Mouse (Mus musculus): ENCODE measurements around the gene Fbxl19. TPM values are rescaled to one million over a fixed set of nuclear protein-coding genes. Genes with fewer than 3 reads are reported as not detected.

The Fbxl19 gene
- total and polyA plus RNA-seq, 2 experiments: 1.9 to 4.7 TPM

GRCm38 (mm10) chr7:127798591-127798990, 54.2 kb downstream of the Fbxl19 start:
- DNase-seq (ENCODE audit: extremely low read depth, low read depth, low spot score): no peak

GRCm38 (mm10) chr7:127799211-127799610, 54.9 kb downstream of the Fbxl19 start:
- H3K27ac ChIP-seq (replicated peaks; ENCODE audit: insufficient read depth, low read depth, low read length): no peak overlapping the region
- H3K9ac ChIP-seq (ENCODE audit: low read depth, low read length): no peak overlapping the region
- H3K36me3 ChIP-seq (ENCODE audit: control insufficient read depth, insufficient read depth, low read length): peaks cover 12% of the 10 kb centered on the region; the same call in 1 of the 2 replicates
- H3K27me3 ChIP-seq (ENCODE audit: control insufficient read depth, insufficient read depth, low read length): no peaks in the 10 kb centered on the region
- no peak for DNase-seq (ENCODE audit: extremely low read depth, low read depth, low spot score)
- peaks cover 13% of the 10 kb centered on the region for H3K79me2 ChIP-seq (ENCODE audit: control insufficient read depth, insufficient read depth, low read length)
- peaks cover 11% of the 10 kb centered on the region for H3K4me1 ChIP-seq (ENCODE audit: control insufficient read depth, insufficient read depth, low read length)
- TF ChIP-seq POLR2A (IDR thresholded peaks at IDR 0.05; ENCODE audit: extremely low read depth, insufficient read depth, low read length) (no peak), CTCF (IDR thresholded peaks at IDR 0.05; ENCODE audit: low read depth, low read length) (no peak)
- 92% methylated on average over 13 of the region's 13 CpGs for WGBS
- H3K4me3 ChIP-seq (ENCODE audit: insufficient read depth, low read depth, low read length): no peak overlapping the region

More at GRCm38 (mm10) chr7:127798591-127798990, 54.2 kb downstream of the Fbxl19 start:
- TF ChIP-seq POLR2A (IDR thresholded peaks at IDR 0.05; ENCODE audit: extremely low read depth, insufficient read depth, low read length) (no peak), CTCF (IDR thresholded peaks at IDR 0.05; ENCODE audit: low read depth, low read length) (no peak)
- Histone ChIP-seq H3K79me2 (ENCODE audit: control insufficient read depth, insufficient read depth, low read length) (peaks cover 13% of the 10 kb centered on the region), H3K4me3 (ENCODE audit: insufficient read depth, low read depth, low read length) (no peak overlapping the region), H3K4me1 (ENCODE audit: control insufficient read depth, insufficient read depth, low read length) (peaks cover 11% of the 10 kb centered on the region), H3K27ac (replicated peaks; ENCODE audit: insufficient read depth, low read depth, low read length) (no peak overlapping the region), H3K27me3 (ENCODE audit: control insufficient read depth, insufficient read depth, low read length) (no peaks in the 10 kb centered on the region), H3K9ac (ENCODE audit: low read depth, low read length) (no peak overlapping the region), H3K36me3 (ENCODE audit: control insufficient read depth, insufficient read depth, low read length) (peaks cover 16% of the 10 kb centered on the region)
- whole genome bisulfite sequencing: 89% methylated on average over 4 of the region's 4 CpGs

GRCm38 (mm10) chr7:127799738-127800137, 55.4 kb downstream of the Fbxl19 start:
- Histone ChIP-seq H3K27me3 (ENCODE audit: control insufficient read depth, insufficient read depth, low read length) (no peaks in the 10 kb centered on the region), H3K79me2 (ENCODE audit: control insufficient read depth, insufficient read depth, low read length) (peaks cover 13% of the 10 kb centered on the region), H3K4me3 (ENCODE audit: insufficient read depth, low read depth, low read length) (no peak overlapping the region), H3K27ac (replicated peaks; ENCODE audit: insufficient read depth, low read depth, low read length) (no peak overlapping the region), H3K4me1 (ENCODE audit: control insufficient read depth, insufficient read depth, low read length) (peaks cover 11% of the 10 kb centered on the region), H3K36me3 (ENCODE audit: control insufficient read depth, insufficient read depth, low read length) (peaks cover 11% of the 10 kb centered on the region; the same call in 1 of the 2 replicates), H3K9ac (ENCODE audit: low read depth, low read length) (no peak overlapping the region)
- no peak for DNase-seq (ENCODE audit: extremely low read depth, low read depth, low spot score)
- 81% methylated on average over 1 of the region's 1 CpGs for WGBS
- TF ChIP-seq POLR2A (IDR thresholded peaks at IDR 0.05; ENCODE audit: extremely low read depth, insufficient read depth, low read length): no peak
- TF ChIP-seq CTCF (IDR thresholded peaks at IDR 0.05; ENCODE audit: low read depth, low read length): no peak

- 7% methylated on average over 6 of the region's 6 CpGs for WGBS
- Histone ChIP-seq H3K9ac (ENCODE audit: low read depth, low read length) (peak within 1 kb of the TSS; percentile 77), H3K4me1 (ENCODE audit: control insufficient read depth, insufficient read depth, low read length) (peaks cover 11% of the 10 kb centered on the region), H3K36me3 (ENCODE audit: control insufficient read depth, insufficient read depth, low read length) (peaks cover 8% of the 10 kb centered on the region; the same call in 1 of the 2 replicates), H3K27me3 (ENCODE audit: control insufficient read depth, insufficient read depth, low read length) (no peaks in the 10 kb centered on the region), H3K27ac (replicated peaks; ENCODE audit: insufficient read depth, low read depth, low read length) (peak within 1 kb of the TSS; percentile 89), H3K4me3 (ENCODE audit: insufficient read depth, low read depth, low read length) (peak within 1 kb of the TSS; percentile 70), H3K79me2 (ENCODE audit: control insufficient read depth, insufficient read depth, low read length) (peaks cover 13% of the 10 kb centered on the region)
- DNase-seq (ENCODE audit: extremely low read depth, low read depth, low spot score): peak; percentile 95
- TF ChIP-seq POLR2A (IDR thresholded peaks at IDR 0.05; ENCODE audit: extremely low read depth, insufficient read depth, low read length) (peak; percentile 94), CTCF (IDR thresholded peaks at IDR 0.05; ENCODE audit: low read depth, low read length) (peak; percentile 94)
Observed at GRCm38 (mm10) chr7:127800435-127801009, 56.2 kb downstream of the Fbxl19 start, which contains the start of gene Hsd3b7. Hsd3b7 (plus strand) TSS chr7:127800604.

- TF ChIP-seq CTCF (IDR thresholded peaks at IDR 0.05; ENCODE audit: low read depth, low read length) (no peak; the same call in 1 of the 2 replicates), POLR2A (IDR thresholded peaks at IDR 0.05; ENCODE audit: extremely low read depth, insufficient read depth, low read length) (no peak)
- peaks cover 11% of the 10 kb centered on the region for H3K4me1 ChIP-seq (ENCODE audit: control insufficient read depth, insufficient read depth, low read length)
Observed at GRCm38 (mm10) chr7:127801010-127801621, 56.8 kb downstream of the Fbxl19 start.

More at GRCm38 (mm10) chr7:127801010-127801621, 56.8 kb downstream of the Fbxl19 start:
- peak; percentile 63 for DNase-seq (ENCODE audit: extremely low read depth, low read depth, low spot score)
- H3K27ac ChIP-seq (replicated peaks; ENCODE audit: insufficient read depth, low read depth, low read length): peak overlapping the region; percentile 89
- H3K9ac ChIP-seq (ENCODE audit: low read depth, low read length): peak overlapping the region; percentile 77
- 20% methylated on average over 8 of the region's 8 CpGs for WGBS
- H3K27me3 ChIP-seq (ENCODE audit: control insufficient read depth, insufficient read depth, low read length): no peaks in the 10 kb centered on the region
- H3K79me2 ChIP-seq (ENCODE audit: control insufficient read depth, insufficient read depth, low read length): peaks cover 13% of the 10 kb centered on the region
- H3K36me3 ChIP-seq (ENCODE audit: control insufficient read depth, insufficient read depth, low read length): peaks cover 8% of the 10 kb centered on the region; the same call in 1 of the 2 replicates
- peak overlapping the region; percentile 70 for H3K4me3 ChIP-seq (ENCODE audit: insufficient read depth, low read depth, low read length)
